Mouse (Mus musculus): Measurements from ENCODE around the gene Dap. TPM values are rescaled to one million over a fixed set of nuclear protein-coding genes. Genes with fewer than 3 reads are reported as not detected.

Gene Dap
- total and polyA plus RNA-seq, 3 experiments: 12.6 to 69.8 (median 15.1) TPM

DNA sequence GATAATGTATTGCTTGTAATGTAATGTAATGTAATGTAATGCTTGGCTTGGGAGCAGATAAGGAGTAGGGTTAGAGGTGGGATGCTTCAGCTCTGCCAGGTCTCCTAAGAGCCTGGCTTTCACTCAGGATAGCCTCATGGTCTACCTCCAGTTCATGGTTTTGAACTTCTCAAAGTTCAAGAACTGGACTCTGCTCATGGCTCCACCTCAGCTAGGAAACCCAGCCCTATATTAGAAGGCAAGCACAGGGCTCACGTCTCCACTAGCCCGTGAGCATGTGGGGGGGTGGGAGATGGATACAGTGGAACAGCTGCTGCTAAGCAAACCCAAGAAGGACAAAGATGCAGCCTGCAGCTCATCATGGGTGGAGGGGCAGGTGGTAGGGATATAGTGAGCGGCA lies 61.6 kb downstream of the Dap start:
- H3K4me3 ChIP-seq (replicated peaks in 1 of 3; ENCODE audit: low read depth in 2 of 3, low read length in 2 of 3, poor library complexity in 1 of 3): no peak overlapping the region
- no peaks in the 10 kb centered on the region for H3K9me3 ChIP-seq (replicated peaks; ENCODE audit: low read length)
- TF ChIP-seq RCOR1 (conservative IDR thresholded peaks at IDR 0.05; ENCODE audit: low read depth, low read length): no peak
- H3K36me3 ChIP-seq (replicated peaks in 1 of 2; ENCODE audit: control insufficient read depth in 1 of 2, insufficient read depth in 1 of 2, low read length in 1 of 2): peaks cover 0 to 3% of the 10 kb centered on the region in 2 experiments
- no peak overlapping the region for H3K9ac ChIP-seq (ENCODE audit: insufficient read depth, low read depth)
- no peaks in the 10 kb centered on the region for H3K79me2 ChIP-seq (replicated peaks; ENCODE audit: control insufficient read depth, extremely low read depth, insufficient read depth, poor library complexity, severe bottlenecking)
- no peak overlapping the region for H3K4me2 ChIP-seq (ENCODE audit: insufficient read depth, low read depth, poor library complexity, severe bottlenecking)
- no peak for DNase-seq (ENCODE audit: extremely low read depth)
- H3K27ac ChIP-seq (ENCODE audit: insufficient read depth, low read depth): no peak overlapping the region
- dilution Hi-C loops (cut with MboI; ENCODE audit: extremely low pct_ligation_motif_present, extremely low pct_unique_long_range_greater_than_20kb, low sequenced_read_pairs) (no loop called here), in situ Hi-C loops (cut with MboI; ENCODE audit: low pct_ligation_motif_present, low pct_unique_long_range_greater_than_20kb, low sequenced_read_pairs) (no loop called here)
- H3K27me3 ChIP-seq (replicated peaks): no peaks in the 10 kb centered on the region
- peaks cover 5 to 53% of the 10 kb centered on the region in 2 experiments for H3K4me1 ChIP-seq (ENCODE audit: control insufficient read depth in 1 of 2, insufficient read depth in 2 of 2)

DNA sequence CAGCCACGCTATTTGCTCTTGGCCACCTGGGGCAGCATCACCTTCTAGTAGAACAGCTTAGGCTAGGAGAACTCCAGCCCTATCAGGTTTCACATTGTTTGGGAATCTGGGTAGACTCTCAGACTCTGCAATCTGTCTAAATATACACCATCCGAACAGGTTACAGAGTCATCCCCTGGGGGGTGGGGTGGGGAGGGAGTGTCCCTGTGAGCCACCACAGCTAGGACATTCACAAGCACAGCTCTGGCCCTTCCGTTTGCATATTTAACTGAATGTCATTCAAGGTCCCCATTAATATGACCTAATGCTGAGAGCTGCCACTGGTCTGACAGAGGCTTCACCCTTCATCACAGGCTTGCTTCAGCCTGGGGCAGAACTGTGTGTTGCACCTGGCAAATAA lies 68.5 kb downstream of the Dap start:
- DNase-seq (ENCODE audit: extremely low read depth): no peak
- H3K4me1 ChIP-seq (ENCODE audit: control insufficient read depth in 1 of 2, insufficient read depth in 2 of 2): peaks cover 0 to 41% of the 10 kb centered on the region in 2 experiments; a peak in 2 of 4 replicates
- in situ Hi-C loops (cut with MboI; ENCODE audit: low pct_ligation_motif_present, low pct_unique_long_range_greater_than_20kb, low sequenced_read_pairs) (no loop called here), dilution Hi-C loops (cut with MboI; ENCODE audit: extremely low pct_ligation_motif_present, extremely low pct_unique_long_range_greater_than_20kb, low sequenced_read_pairs) (no loop called here)
- H3K27ac ChIP-seq (ENCODE audit: insufficient read depth, low read depth): no peak overlapping the region
- no peaks in the 10 kb centered on the region for H3K79me2 ChIP-seq (replicated peaks; ENCODE audit: control insufficient read depth, extremely low read depth, insufficient read depth, poor library complexity, severe bottlenecking)
- H3K4me3 ChIP-seq (replicated peaks in 1 of 3; ENCODE audit: low read depth in 2 of 3, low read length in 2 of 3, poor library complexity in 1 of 3): no peak overlapping the region
- no peaks in the 10 kb centered on the region for H3K27me3 ChIP-seq (replicated peaks)
- TF ChIP-seq USF2 (conservative IDR thresholded peaks at IDR 0.05; ENCODE audit: low read depth, low read length) (no peak), CTCF (conservative IDR thresholded peaks at IDR 0.05 in 1 of 2, IDR thresholded peaks at IDR 0.05 in 1 of 2; ENCODE audit: low read depth in 2 of 2, low read length in 2 of 2) (0 out of 4 replicates have a peak, but pooled peaks of 1 of the 2 experiments have one; percentile 15)
- no peak overlapping the region for H3K9ac ChIP-seq (ENCODE audit: insufficient read depth, low read depth)
- H3K36me3 ChIP-seq (replicated peaks in 1 of 2; ENCODE audit: control insufficient read depth in 1 of 2, insufficient read depth in 1 of 2, low read length in 1 of 2): peaks cover 33 to 58% of the 10 kb centered on the region in 2 experiments
- no peak overlapping the region for H3K4me2 ChIP-seq (ENCODE audit: insufficient read depth, low read depth, poor library complexity, severe bottlenecking)
- H3K9me3 ChIP-seq (replicated peaks; ENCODE audit: low read length): no peaks in the 10 kb centered on the region

GRCm38 (mm10) chr15:31294311-31294710 lies 70.2 kb downstream of the Dap start:
- no peak overlapping the region for H3K4me3 ChIP-seq (replicated peaks in 1 of 3; ENCODE audit: low read depth in 2 of 3, low read length in 2 of 3, poor library complexity in 1 of 3)
- TF ChIP-seq MAFK (IDR thresholded peaks at IDR 0.05; ENCODE audit: insufficient replicate concordance, low read length): no peak
- peak in 1 of 2 experiments; percentile 10; a peak in 1 of 4 replicates for TF ChIP-seq CTCF (conservative IDR thresholded peaks at IDR 0.05 in 1 of 2, IDR thresholded peaks at IDR 0.05 in 1 of 2; ENCODE audit: low read depth in 2 of 2, low read length in 2 of 2)
- H3K27ac ChIP-seq (ENCODE audit: insufficient read depth, low read depth): no peak overlapping the region
- H3K36me3 ChIP-seq (replicated peaks in 1 of 2; ENCODE audit: control insufficient read depth in 1 of 2, insufficient read depth in 1 of 2, low read length in 1 of 2): peaks cover 48 to 75% of the 10 kb centered on the region in 2 experiments
- no peaks in the 10 kb centered on the region for H3K9me3 ChIP-seq (replicated peaks; ENCODE audit: low read length)
- H3K79me2 ChIP-seq (replicated peaks; ENCODE audit: control insufficient read depth, extremely low read depth, insufficient read depth, poor library complexity, severe bottlenecking): peaks cover 5% of the 10 kb centered on the region
- H3K4me2 ChIP-seq (ENCODE audit: insufficient read depth, low read depth, poor library complexity, severe bottlenecking): no peak overlapping the region
- no peak for DNase-seq (ENCODE audit: extremely low read depth)
- no peak overlapping the region for H3K9ac ChIP-seq (ENCODE audit: insufficient read depth, low read depth)
- no peaks in the 10 kb centered on the region for H3K27me3 ChIP-seq (replicated peaks)
- dilution Hi-C loops (cut with MboI; ENCODE audit: extremely low pct_ligation_motif_present, extremely low pct_unique_long_range_greater_than_20kb, low sequenced_read_pairs): no loop called here
- H3K4me1 ChIP-seq (ENCODE audit: control insufficient read depth in 1 of 2, insufficient read depth in 2 of 2): peaks cover 0 to 38% of the 10 kb centered on the region in 2 experiments; a peak in 2 of 4 replicates
- in situ Hi-C loops (cut with MboI; ENCODE audit: low pct_ligation_motif_present, low pct_unique_long_range_greater_than_20kb, low sequenced_read_pairs): no loop called here

Measured in CH12.LX (cell line).